Mouse (Mus musculus) midbrain, embryonic 16.5 days (tissue): ENCODE data around the gene Btbd35f21. TPM values are rescaled to one million over a fixed set of nuclear protein-coding genes. Genes with fewer than 3 reads are reported as not detected.
"Not testable (repeated sequence)": the region's sequence is repeated elsewhere in the genome, so short reads cannot be mapped to it uniquely, and the experiment has no call there.

Source experiments
- ATAC-seq: fragments of 200-750 bp; cut with Nextera tagmentation; 2 replicates; pipeline ENCODE4 v1.8.0; 2017; ENCODE audit warnings: moderate TSS enrichment
- H3K27ac ChIP-seq: fragments of 300-500 bp; sonication (generic); 2 replicates; pipeline ENCODE4 v1.5.1; 2014; ENCODE audit warnings: mild to moderate bottlenecking, low read length, mixed read lengths
- H3K27me3 ChIP-seq: fragments of 300-500 bp; sonication (generic); 2 replicates; pipeline ENCODE4 v1.6.1; 2014; ENCODE audit warnings: low read depth, low read length, mixed read lengths; ENCODE audit not compliant: control insufficient read depth, insufficient read depth
- H3K36me3 ChIP-seq: fragments of 300-500 bp; sonication (generic); 2 replicates; pipeline ENCODE4 v1.6.1; 2014; ENCODE audit warnings: mild to moderate bottlenecking, low read length, moderate library complexity, mixed read lengths; ENCODE audit not compliant: control insufficient read depth, insufficient read depth
- H3K4me1 ChIP-seq: fragments of 300-500 bp; sonication (generic); 2 replicates; pipeline ENCODE4 v1.6.1; 2014; ENCODE audit warnings: mild to moderate bottlenecking, low read length, mixed read lengths; ENCODE audit not compliant: control insufficient read depth, insufficient read depth
- H3K4me2 ChIP-seq: fragments of 300-500 bp; sonication (generic); 2 replicates; pipeline ENCODE4 v1.6.1; 2014; ENCODE audit warnings: mild to moderate bottlenecking, low read length, mixed read lengths
- H3K4me3 ChIP-seq: fragments of 300-500 bp; sonication (generic); 2 replicates; pipeline ENCODE4 v1.5.1; 2014; ENCODE audit warnings: low read depth, mild to moderate bottlenecking, low read length, moderate library complexity, mixed read lengths
- H3K9ac ChIP-seq: fragments of 300-500 bp; sonication (generic); 2 replicates; pipeline ENCODE4 v1.6.1; 2014; ENCODE audit warnings: low read depth, low read length, mixed read lengths
- H3K9me3 ChIP-seq: fragments of 300-500 bp; sonication (generic); replicated peaks from 2 replicates; pipeline ENCODE4 v1.6.1; 2014; ENCODE audit warnings: mild to moderate bottlenecking, low read length, mixed read lengths; ENCODE audit not compliant: control insufficient read depth, poor library complexity, severe bottlenecking
- WGBS: fragments of 180-500 bp; shearing (Covaris S2); extraction: QIAGEN DNeasy Blood & Tissue Kit; methylation state at CpG from one replicate; pipeline ENCODE4 v1.1.7; 2014; 5-methylcytosine and 5-hydroxymethylcytosine counted together
- polyA plus RNA-seq: library from polyadenylated mRNA; unstranded; fragments of >200 nt; fragmentation: Nextera tagmentation; extraction: Ambion mirVana; gene quantifications from 2 replicates; pipeline ENCODE4 v1.2.1, GENCODE M21; 2015

Btbd35f21 gene
- not detected in 2 replicates for polyA plus RNA-seq

- H3K4me2 ChIP-seq, H3K4me1 ChIP-seq, H3K27me3 ChIP-seq, H3K36me3 ChIP-seq, H3K4me3 ChIP-seq, ATAC-seq, H3K9me3 ChIP-seq, H3K27ac ChIP-seq, H3K9ac ChIP-seq: not testable (repeated sequence)
- WGBS, result no CpG with 5 or more reads among the region's 2 CpGs
These were observed at the start of gene Btbd35f21 for GRCm38 (mm10) chrX:32725809-32726208. Btbd35f21 (plus strand) TSS chrX:32726109.

Other genes with a start within 250 kb of the Btbd35f21 start
- not detected in 2 replicates for gene Btbd35f1, start 166.1 kb upstream of the Btbd35f21 start, polyA plus RNA-seq
- not detected in 2 replicates for gene Gm5926, start 75.4 kb upstream of the Btbd35f21 start, polyA plus RNA-seq
- not detected in 2 replicates for gene Btbd35f30, start 168.5 kb downstream of the Btbd35f21 start, polyA plus RNA-seq
- not detected in 2 replicates for gene Gm21789, start 215.7 kb downstream of the Btbd35f21 start, polyA plus RNA-seq
- not detected in 2 replicates for gene Btbd35f5, start 247.8 kb downstream of the Btbd35f21 start, polyA plus RNA-seq